Mouse (Mus musculus): ENCODE data around the gene Asb18.

DNA sequence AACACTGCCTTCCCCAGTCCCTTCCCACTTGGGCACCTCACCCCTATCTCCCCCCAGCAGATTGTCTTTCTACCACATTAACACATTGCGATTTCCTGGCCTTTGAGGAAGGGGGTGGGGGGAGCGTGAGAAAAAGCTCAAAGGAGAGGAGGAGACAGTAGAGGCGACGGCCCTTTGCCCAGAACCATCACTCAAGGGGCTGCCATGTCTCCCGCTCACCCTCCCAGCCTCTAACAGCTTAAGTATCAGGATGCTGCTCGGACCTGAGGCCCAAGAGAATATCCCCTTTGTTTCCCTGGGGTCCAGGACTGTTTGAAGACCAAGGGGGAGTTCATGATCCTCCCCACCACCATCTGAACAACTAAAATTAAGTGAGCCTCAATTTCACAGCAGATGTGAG lies 85.3 kb downstream of the Asb18 start:
- TF ChIP-seq POLR2A (IDR thresholded peaks at IDR 0.05; ENCODE audit: insufficient read depth, low read length) (no peak), CTCF (IDR thresholded peaks at IDR 0.05; ENCODE audit: low read depth, low read length) (no peak), EP300 (IDR thresholded peaks at IDR 0.05; ENCODE audit: insufficient read depth, low read depth, low read length) (no peak)
